Mouse (Mus musculus) hindbrain, embryonic 14.5 days (tissue): Measurements from ENCODE around the gene Gpatch8. TPM values are rescaled to one million over a fixed set of nuclear protein-coding genes. Genes with fewer than 3 reads are reported as not detected.
"Not testable (repeated sequence)": the region's sequence is repeated elsewhere in the genome, so short reads cannot be mapped to it uniquely, and the experiment has no call there.

Experiments
- ATAC-seq: fragments of 200-750 bp; cut with Nextera tagmentation; 2 replicates; pipeline ENCODE4 v1.8.0; 2017; ENCODE audit warnings: moderate number of reproducible peaks, mild to moderate bottlenecking, moderate TSS enrichment, moderate library complexity; ENCODE audit not compliant: low FRiP score
- DNase-seq: peaks from one replicate; pipeline ENCODE4 v3.0.0-alpha.2; 2015; ENCODE audit warnings: low spot score
- H3K27ac ChIP-seq: fragments of 300-500 bp; sonication (generic); 2 replicates; pipeline ENCODE4 v1.5.1; 2014; ENCODE audit warnings: mild to moderate bottlenecking, moderate library complexity
- H3K27me3 ChIP-seq: fragments of 300-500 bp; sonication (generic); 2 replicates; pipeline ENCODE4 v1.6.1; 2014; ENCODE audit warnings: mild to moderate bottlenecking, low read length, mixed read lengths; ENCODE audit not compliant: control insufficient read depth, insufficient read depth
- H3K36me3 ChIP-seq: fragments of 300-500 bp; sonication (generic); replicated peaks from 2 replicates; pipeline ENCODE4 v1.6.1; 2014; ENCODE audit not compliant: control insufficient read depth, insufficient read depth
- H3K4me1 ChIP-seq: fragments of 300-500 bp; sonication (generic); replicated peaks from 2 replicates; pipeline ENCODE4 v1.6.1; 2014; ENCODE audit warnings: antibody characterized with exemption, low read length, mixed read lengths; ENCODE audit not compliant: control insufficient read depth, insufficient read depth
- H3K4me2 ChIP-seq: fragments of 300-500 bp; sonication (generic); replicated peaks from 2 replicates; pipeline ENCODE4 v1.6.1; 2014; ENCODE audit warnings: mild to moderate bottlenecking, moderate library complexity
- H3K4me3 ChIP-seq: fragments of 300-500 bp; sonication (generic); replicated peaks from 2 replicates; pipeline ENCODE4 v1.5.1; 2014; ENCODE audit warnings: mild to moderate bottlenecking, low read length
- H3K9ac ChIP-seq: fragments of 300-500 bp; sonication (generic); 2 replicates; pipeline ENCODE4 v1.6.1; 2014
- H3K9me3 ChIP-seq: fragments of 300-500 bp; sonication (generic); 2 replicates; pipeline ENCODE4 v1.6.1; 2016; ENCODE audit warnings: low read length; ENCODE audit not compliant: control insufficient read depth
- WGBS: fragments of 180-500 bp; shearing (Covaris S2); extraction: QIAGEN DNeasy Blood & Tissue Kit; methylation state at CpG from one replicate; pipeline ENCODE4 v1.1.7; 2014; 5-methylcytosine and 5-hydroxymethylcytosine counted together
- polyA plus RNA-seq: library from polyadenylated mRNA; unstranded; fragments of >200 nt; fragmentation: Nextera tagmentation; extraction: Ambion mirVana; gene quantifications from 2 replicates; pipeline ENCODE4 v1.2.1, GENCODE M21; 2014

The Gpatch8 gene
- polyA plus RNA-seq, 1 experiment from 2014 or later = 55.3 TPM

DNA sequence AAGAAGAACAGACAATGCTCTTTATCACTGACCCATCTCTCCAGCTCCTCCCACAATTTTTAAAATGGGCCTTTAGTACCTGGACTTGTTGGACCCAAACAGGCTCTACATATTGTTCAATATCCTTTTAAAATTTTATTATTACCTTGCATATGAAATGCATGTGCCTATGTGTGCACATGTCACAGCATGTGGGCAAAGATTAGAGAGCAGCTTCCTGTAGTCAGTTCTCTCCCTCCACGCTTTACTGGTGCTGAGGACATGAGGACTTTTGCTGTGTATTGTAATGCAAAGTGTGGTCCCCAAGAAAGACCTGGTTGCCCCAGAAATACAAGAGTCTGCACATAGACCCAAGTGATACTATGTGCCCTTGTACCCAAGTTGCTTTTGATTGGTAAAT is 18.8 kb upstream of the Gpatch8 start:
- Histone ChIP-seq H3K9ac (no peak overlapping the region), H3K4me2 (no peak overlapping the region), H3K27ac (no peak overlapping the region), H3K36me3 (no peaks in the 10 kb centered on the region), H3K27me3 (no peaks in the 10 kb centered on the region), H3K4me1 (0 out of 2 replicates have a peak, but pooled peaks cover 15% of the 10 kb centered on the region), H3K9me3 (no peaks in the 10 kb centered on the region), H3K4me3 (no peak overlapping the region)
- 55% methylated on average over 1 of the region's 1 CpGs for WGBS
- ATAC-seq (no peak), DNase-seq (no peak)

DNA sequence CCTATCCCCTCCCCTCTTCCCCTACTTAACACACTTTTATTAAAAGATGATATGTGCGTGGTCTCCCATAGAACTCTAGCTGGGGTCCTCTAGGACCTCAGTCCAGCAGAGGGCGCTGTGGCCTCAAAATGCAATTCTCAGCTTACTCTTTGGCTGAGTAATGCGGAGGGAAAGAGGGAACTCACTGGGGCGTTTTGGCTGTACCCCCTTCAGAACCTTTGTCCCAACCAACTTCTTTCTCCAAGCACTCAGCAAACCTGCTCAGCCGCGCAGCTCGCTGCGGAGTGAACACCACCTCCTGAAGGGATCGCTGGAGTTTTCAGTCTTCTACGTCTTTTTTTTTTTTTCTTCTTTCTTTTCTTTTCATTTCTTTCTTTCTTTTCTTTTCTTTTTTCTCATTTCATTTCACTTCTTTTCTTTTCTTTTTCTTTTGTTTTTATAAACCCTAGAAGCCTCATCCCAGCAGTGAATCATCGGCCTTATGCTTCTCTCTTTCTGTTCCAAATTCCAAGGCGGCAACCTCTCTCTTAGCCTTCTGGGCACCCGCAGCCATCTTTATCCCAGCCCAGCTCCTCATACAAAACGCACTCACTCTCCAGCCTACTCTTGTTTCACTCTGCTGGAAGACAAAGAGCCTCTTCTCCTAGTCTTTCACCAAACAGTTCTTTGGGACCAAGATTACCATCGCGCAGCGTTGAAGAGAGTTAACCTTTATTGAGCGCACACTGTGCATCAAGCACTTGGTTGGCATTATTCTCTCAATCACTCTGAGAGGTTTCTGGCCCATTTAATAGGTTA is 16.9 kb upstream of the Gpatch8 start:
- Histone ChIP-seq H3K4me2 (peak overlapping the region; percentile 63), H3K4me1 (0 out of 2 replicates have a peak, but pooled peaks cover 4% of the 10 kb centered on the region), H3K27me3 (no peaks in the 10 kb centered on the region), H3K4me3 (peak overlapping the region; percentile 28), H3K36me3 (no peaks in the 10 kb centered on the region), H3K9ac (peak overlapping the region; percentile 37), H3K9me3 (no peaks in the 10 kb centered on the region), H3K27ac (no peak overlapping the region)
- ATAC-seq (peak; percentile 60; the same call in 1 of the 2 replicates), DNase-seq (peak; percentile 97)
- WGBS = 8% methylated on average over 18 of the region's 18 CpGs

GRCm38 (mm10) chr11:102568756-102569377 is 12.7 kb upstream of the Gpatch8 start:
- Histone ChIP-seq H3K36me3 (no peaks in the 10 kb centered on the region), H3K4me1 (0 out of 2 replicates have a peak, but pooled peaks cover 4% of the 10 kb centered on the region), H3K27ac (no peak overlapping the region), H3K4me3 (no peak overlapping the region), H3K27me3 (no peaks in the 10 kb centered on the region), H3K4me2 (no peak overlapping the region), H3K9me3 (no peaks in the 10 kb centered on the region), H3K9ac (no peak overlapping the region)
- DNase-seq = no peak
- ATAC-seq = no peak
- WGBS = 85% methylated on average over 7 of the region's 7 CpGs

GRCm38 (mm10) chr11:102568191-102568590 is 12.0 kb upstream of the Gpatch8 start:
- Histone ChIP-seq H3K4me2 (no peak overlapping the region), H3K4me1 (0 out of 2 replicates have a peak, but pooled peaks cover 3% of the 10 kb centered on the region), H3K4me3 (no peak overlapping the region), H3K27ac (no peak overlapping the region), H3K27me3 (no peaks in the 10 kb centered on the region), H3K9me3 (no peaks in the 10 kb centered on the region), H3K9ac (no peak overlapping the region), H3K36me3 (no peaks in the 10 kb centered on the region)
- no peak for DNase-seq
- ATAC-seq = no peak
- 81% methylated on average over 12 of the region's 12 CpGs for whole genome bisulfite sequencing

DNA sequence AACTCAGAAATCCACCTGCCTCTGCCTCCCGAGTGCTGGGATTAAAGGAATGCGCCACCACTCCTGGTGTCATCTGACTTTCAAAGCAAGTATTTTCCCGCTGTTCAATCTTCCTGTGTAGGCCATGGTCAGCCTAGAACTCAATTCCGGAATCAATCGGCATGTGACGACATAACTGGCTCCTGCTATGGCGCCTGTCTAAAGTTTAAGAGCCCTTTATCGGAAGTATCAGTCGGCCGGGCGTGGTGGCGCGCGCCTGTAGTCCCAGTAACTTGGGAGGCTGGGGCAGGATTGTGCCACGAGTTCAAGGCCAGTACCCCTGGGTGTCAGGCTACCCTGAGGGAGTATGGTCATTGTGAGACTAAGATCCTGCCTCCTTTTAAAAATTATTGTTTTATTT is 11.5 kb upstream of the Gpatch8 start:
- H3K9me3 ChIP-seq = no peaks in the 10 kb centered on the region
- no peaks in the 10 kb centered on the region for H3K4me1 ChIP-seq
- ATAC-seq (no peak), DNase-seq (no peak)
- H3K9ac ChIP-seq = no peak overlapping the region
- H3K4me2 ChIP-seq = no peak overlapping the region
- no peak overlapping the region for H3K27ac ChIP-seq
- 96% methylated on average over 15 of the region's 15 CpGs for WGBS
- H3K36me3 ChIP-seq = no peaks in the 10 kb centered on the region
- no peaks in the 10 kb centered on the region for H3K27me3 ChIP-seq
- no peak overlapping the region for H3K4me3 ChIP-seq

GRCm38 (mm10) chr11:102567157-102567556 is 11.0 kb upstream of the Gpatch8 start:
- WGBS = 88% methylated on average over 6 of the region's 6 CpGs
- no peak for DNase-seq
- H3K27ac ChIP-seq = no peak overlapping the region
- H3K36me3 ChIP-seq = no peaks in the 10 kb centered on the region
- H3K27me3 ChIP-seq = no peaks in the 10 kb centered on the region
- H3K9me3 ChIP-seq = no peaks in the 10 kb centered on the region
- H3K4me3 ChIP-seq = no peak overlapping the region
- H3K4me1 ChIP-seq = no peaks in the 10 kb centered on the region
- ATAC-seq = no peak
- H3K4me2 ChIP-seq = no peak overlapping the region
- no peak overlapping the region for H3K9ac ChIP-seq

DNA sequence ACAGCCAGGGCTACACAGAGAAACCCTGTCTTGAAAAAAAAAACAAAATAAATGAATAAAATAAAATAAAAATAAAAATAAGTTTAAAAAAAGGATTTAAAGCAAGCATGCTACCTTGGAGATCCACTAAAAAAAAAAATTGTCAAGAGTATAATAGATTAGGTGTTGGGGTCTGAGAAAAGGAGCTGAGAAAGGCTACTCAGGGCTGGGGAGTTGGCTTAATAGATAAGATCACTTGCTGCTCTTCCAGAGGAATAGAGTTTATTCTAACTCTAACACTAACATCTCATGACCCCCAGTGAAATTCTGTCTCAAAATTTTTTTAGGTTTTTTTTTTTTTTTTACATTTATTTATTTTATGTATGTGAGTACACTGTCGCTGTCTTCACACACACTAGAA is 10.1 kb upstream of the Gpatch8 start:
- Histone ChIP-seq H3K9me3 (no peaks in the 10 kb centered on the region), H3K9ac (no peak overlapping the region), H3K4me2 (no peak overlapping the region), H3K27ac (no peak overlapping the region), H3K36me3 (no peaks in the 10 kb centered on the region), H3K4me1 (no peaks in the 10 kb centered on the region), H3K4me3 (no peak overlapping the region), H3K27me3 (no peaks in the 10 kb centered on the region)
- no peak for DNase-seq
- no peak for ATAC-seq
- WGBS = 100% methylated on average over 1 of the region's 1 CpGs

DNA sequence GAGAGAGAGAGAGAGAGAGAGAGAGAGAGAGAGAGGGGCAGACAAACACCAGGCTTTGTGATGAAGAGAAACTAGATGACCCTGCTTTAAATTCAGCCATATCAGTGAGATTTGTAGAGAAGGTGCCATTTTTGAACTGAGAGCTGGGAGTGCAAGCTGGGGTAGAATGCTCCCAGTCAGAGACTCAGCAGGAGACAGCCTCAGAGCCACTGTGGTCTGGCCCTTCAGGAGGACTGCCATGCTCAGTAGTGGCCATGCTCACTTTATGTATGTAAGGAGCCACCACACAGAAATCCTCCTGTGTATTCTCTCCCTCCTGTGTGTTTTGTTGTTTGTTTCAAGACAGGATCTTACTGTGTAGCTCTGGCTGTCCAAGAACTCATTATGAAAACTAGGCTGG is 9.5 kb upstream of the Gpatch8 start:
- H3K4me3 ChIP-seq = no peak overlapping the region
- H3K4me2 ChIP-seq = no peak overlapping the region
- DNase-seq (no peak), ATAC-seq (no peak)
- H3K4me1 ChIP-seq = no peaks in the 10 kb centered on the region
- H3K27me3 ChIP-seq = no peaks in the 10 kb centered on the region
- no peaks in the 10 kb centered on the region for H3K36me3 ChIP-seq
- H3K27ac ChIP-seq = no peak overlapping the region
- no peak overlapping the region for H3K9ac ChIP-seq
- H3K9me3 ChIP-seq = no peaks in the 10 kb centered on the region

DNA sequence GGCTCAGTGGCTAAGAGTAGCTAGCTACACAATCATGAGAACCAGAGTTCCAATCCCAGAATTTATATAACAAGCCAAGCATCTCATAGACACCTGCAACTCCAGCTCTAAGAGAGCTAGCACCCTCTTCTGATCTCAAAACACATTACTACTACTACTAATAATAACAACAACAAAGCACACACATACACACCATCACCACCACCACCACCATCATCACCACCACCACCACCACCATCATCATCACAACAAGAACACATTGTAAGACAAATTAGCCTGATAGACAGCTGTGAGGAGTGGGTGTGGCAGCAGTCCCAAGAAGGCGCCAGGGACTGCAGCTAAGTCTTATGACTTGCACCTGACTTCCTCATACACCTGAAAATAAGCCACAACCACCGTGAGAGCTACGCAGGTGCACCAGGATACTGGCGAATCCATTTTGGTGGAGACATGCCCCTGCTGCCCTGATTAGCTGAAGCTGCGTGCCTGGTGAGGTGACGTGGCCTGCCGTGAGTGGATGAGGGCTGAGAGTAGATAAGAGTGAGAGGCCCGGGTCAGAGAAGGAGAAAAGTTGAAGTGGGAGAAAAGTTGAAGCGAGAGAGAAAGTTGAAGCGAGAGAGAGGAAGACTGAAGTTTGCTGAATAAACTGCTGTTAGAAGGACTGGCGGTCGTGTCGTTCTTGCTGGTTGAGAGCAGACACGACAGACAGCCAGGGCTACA is 8.9 kb upstream of the Gpatch8 start:
- not testable (repeated sequence) for H3K4me1 ChIP-seq, H3K9ac ChIP-seq, H3K36me3 ChIP-seq, H3K27ac ChIP-seq, H3K4me3 ChIP-seq, H3K9me3 ChIP-seq, H3K27me3 ChIP-seq, DNase-seq, ATAC-seq, H3K4me2 ChIP-seq
- 90% methylated on average over 14 of the region's 14 CpGs for whole genome bisulfite sequencing
